Mouse (Mus musculus) stomach, postnatal 0 days (tissue): ENCODE measurements around the gene Ap3d1.

Source experiments
- CTCF ChIP-seq: IDR thresholded peaks from 2 replicates; pipeline ENCODE4 v1.5.1; 2016; ENCODE audit warnings: antibody characterized with exemption, low read depth, mild to moderate bottlenecking, moderate library complexity
- EP300 ChIP-seq: optimal IDR thresholded peaks from 2 replicates; pipeline ENCODE3; 2016; ENCODE audit warnings: antibody characterized with exemption

GRCm38 (mm10) chr10:80676198-80676928 is 65.7 kb downstream of the Ap3d1 start:
- no peak; the same call in 1 of the 2 replicates for TF ChIP-seq CTCF
- TF ChIP-seq EP300, result no peak
